Mouse (Mus musculus) heart, embryonic 14.5 days (tissue): ENCODE data around the gene Trim67. TPM values are rescaled to one million over a fixed set of nuclear protein-coding genes. Genes with fewer than 3 reads are reported as not detected.

Experiments used
- ATAC-seq: fragments of 200-750 bp; cut with Nextera tagmentation; 2 replicates; pipeline ENCODE4 v1.8.0; 2017; ENCODE audit warnings: low read depth, moderate TSS enrichment; ENCODE audit not compliant: insufficient number of reproducible peaks, insufficient read depth, low FRiP score
- H3K27ac ChIP-seq, 2 experiments: fragments of 200-500 bp in 1 of 2; fragments of 300-500 bp in 1 of 2; sonication (generic) in 1 of 2; replicated peaks in 1 of 2; 2 replicates each; pipeline ENCODE4 v1.5.1; 2012 to 2014; ENCODE audit warnings: low read depth in 2 of 2, low read length in 2 of 2, control low read depth in 1 of 2, mild to moderate bottlenecking in 1 of 2, mixed read lengths in 1 of 2; ENCODE audit not compliant: control insufficient read depth in 1 of 2, insufficient read depth in 1 of 2
- H3K27me3 ChIP-seq: fragments of 300-500 bp; sonication (generic); 2 replicates; pipeline ENCODE4 v1.6.1; 2014; ENCODE audit warnings: mild to moderate bottlenecking, low read length, control low read depth; ENCODE audit not compliant: control insufficient read depth, insufficient read depth
- H3K36me3 ChIP-seq: fragments of 300-500 bp; sonication (generic); 2 replicates; pipeline ENCODE4 v1.6.1; 2014; ENCODE audit warnings: mild to moderate bottlenecking, control low read depth, low read length, mixed read lengths; ENCODE audit not compliant: control insufficient read depth, insufficient read depth
- H3K4me1 ChIP-seq, 2 experiments: fragments of 200-500 bp in 1 of 2; fragments of 300-500 bp in 1 of 2; sonication (generic) in 1 of 2; 2 replicates each; pipeline ENCODE4 v1.6.1; 2012 to 2014; ENCODE audit warnings: low read length in 2 of 2, control low read depth in 1 of 2, mixed read lengths in 1 of 2; ENCODE audit not compliant: control insufficient read depth in 2 of 2, insufficient read depth in 2 of 2
- H3K4me2 ChIP-seq: fragments of 300-500 bp; sonication (generic); 2 replicates; pipeline ENCODE4 v1.6.1; 2014; ENCODE audit warnings: mild to moderate bottlenecking, low read length
- H3K4me3 ChIP-seq, 2 experiments: fragments of 200-500 bp in 1 of 2; fragments of 300-500 bp in 1 of 2; sonication (generic) in 1 of 2; 2 replicates each; pipeline ENCODE4 v1.5.1; 2012 to 2014; ENCODE audit warnings: low read length in 2 of 2, mild to moderate bottlenecking in 2 of 2, control low read depth in 1 of 2, low read depth in 1 of 2, moderate library complexity in 1 of 2; ENCODE audit not compliant: control insufficient read depth in 1 of 2, insufficient read depth in 1 of 2
- H3K9ac ChIP-seq: fragments of 300-500 bp; sonication (generic); 2 replicates; pipeline ENCODE4 v1.6.1; 2014; ENCODE audit warnings: mild to moderate bottlenecking, low read length
- H3K9me3 ChIP-seq: fragments of 300-500 bp; sonication (generic); 2 replicates; pipeline ENCODE4 v1.6.1; 2016; ENCODE audit warnings: low read length, control low read depth; ENCODE audit not compliant: control insufficient read depth
- WGBS: fragments of 180-500 bp; shearing (Covaris S2); extraction: QIAGEN DNeasy Blood & Tissue Kit; methylation state at CpG from one replicate; pipeline ENCODE4 v1.1.7; 2014; 5-methylcytosine and 5-hydroxymethylcytosine counted together
- polyA plus RNA-seq: library from polyadenylated mRNA; unstranded; fragments of >200 nt; fragmentation: Nextera tagmentation; extraction: Ambion mirVana; gene quantifications from 2 replicates; pipeline ENCODE4 v1.2.1, GENCODE M21; 2014

The Trim67 gene
- polyA plus RNA-seq, 1 experiment from 2014 or later, result 0.22 TPM

DNA sequence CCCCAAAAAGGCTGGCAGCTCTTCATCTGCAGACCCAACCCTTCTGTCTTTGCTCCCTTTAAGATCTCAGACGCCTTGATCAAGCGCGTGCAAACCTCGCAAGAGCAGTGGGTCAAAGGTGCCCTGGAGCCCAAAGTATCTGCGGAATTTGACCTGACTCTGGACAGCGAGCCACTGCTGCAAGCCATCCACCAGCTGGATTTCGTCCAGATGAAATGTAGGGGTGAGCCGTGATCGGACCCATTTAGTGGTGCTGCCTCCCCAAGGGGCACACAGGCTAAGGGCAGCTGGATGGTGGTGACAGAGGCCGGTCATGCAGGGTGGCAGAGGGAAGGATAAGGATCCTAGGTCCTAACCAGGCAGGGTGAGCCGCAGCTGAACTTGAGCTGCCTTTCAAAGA is 27.2 kb downstream of the Trim67 start:
- no peaks in the 10 kb centered on the region for H3K27me3 ChIP-seq
- no peaks in the 10 kb centered on the region for H3K36me3 ChIP-seq
- no peak overlapping the region for H3K9ac ChIP-seq
- no peak overlapping the region for H3K27ac ChIP-seq
- no peak for ATAC-seq
- H3K4me2 ChIP-seq, result no peak overlapping the region
- peaks cover 0 to 4% of the 10 kb centered on the region in 2 experiments; a peak in 1 of 4 replicates for H3K4me1 ChIP-seq
- peaks cover 7% of the 10 kb centered on the region for H3K9me3 ChIP-seq
- H3K4me3 ChIP-seq, result no peak overlapping the region
- WGBS, result 35% methylated on average over 11 of the region's 11 CpGs

DNA sequence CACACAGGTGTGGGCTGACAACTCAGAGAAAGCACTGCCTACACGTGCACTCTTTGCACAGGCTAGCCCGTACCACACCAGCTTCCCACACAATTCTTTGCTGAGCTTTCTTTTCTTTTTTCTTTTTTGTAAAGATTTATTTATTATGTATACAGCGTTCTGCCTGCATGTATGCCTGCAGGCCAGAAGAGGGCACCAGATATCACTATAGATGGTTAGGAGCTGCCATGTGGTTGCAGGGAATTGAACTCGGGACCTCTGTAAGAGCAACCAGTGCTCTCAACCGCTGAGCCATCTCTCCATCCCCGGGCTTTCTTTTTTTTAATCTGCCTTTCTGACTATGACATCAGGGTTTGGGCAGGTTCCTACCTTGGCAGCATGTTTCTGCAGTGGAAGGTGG is 30.6 kb downstream of the Trim67 start:
- no peak for ATAC-seq
- Histone ChIP-seq H3K4me1 (peaks cover 4 to 8% of the 10 kb centered on the region in 2 experiments; a peak in 3 of 4 replicates), H3K27me3 (no peaks in the 10 kb centered on the region), H3K4me3 (no peak overlapping the region), H3K9ac (no peak overlapping the region), H3K9me3 (no peaks in the 10 kb centered on the region), H3K4me2 (no peak overlapping the region), H3K27ac (no peak overlapping the region), H3K36me3 (no peaks in the 10 kb centered on the region)
- 77% methylated on average over 6 of the region's 6 CpGs for WGBS

DNA sequence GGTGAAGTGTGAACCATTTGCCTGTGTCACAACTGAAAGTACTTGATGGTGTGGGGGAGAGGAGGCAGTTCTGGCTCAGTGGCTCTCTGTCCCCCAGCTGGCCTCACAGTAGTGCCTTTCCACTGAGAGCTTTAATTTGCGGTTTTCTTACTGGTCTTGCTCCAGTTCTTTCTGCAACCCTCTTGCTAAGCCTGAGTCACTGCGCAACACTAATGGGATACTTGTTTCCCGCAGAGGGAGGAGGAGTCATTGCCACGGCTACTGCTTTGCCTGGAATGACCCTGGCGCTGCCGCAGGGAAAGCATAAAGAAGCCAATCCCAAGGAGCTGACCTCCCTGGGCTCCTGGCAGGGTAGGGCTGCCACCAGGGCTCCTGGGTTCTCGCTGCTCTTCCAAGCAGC is 33.8 kb downstream of the Trim67 start:
- no peak overlapping the region for H3K9ac ChIP-seq
- H3K27ac ChIP-seq, result no peak overlapping the region
- H3K4me1 ChIP-seq, result peaks cover 4% of the 10 kb centered on the region in 2 experiments; a peak in 3 of 4 replicates
- WGBS, result 35% methylated on average over 7 of the region's 7 CpGs
- H3K9me3 ChIP-seq, result no peaks in the 10 kb centered on the region
- ATAC-seq, result no peak
- no peak overlapping the region for H3K4me2 ChIP-seq
- H3K27me3 ChIP-seq, result no peaks in the 10 kb centered on the region
- no peak overlapping the region for H3K4me3 ChIP-seq
- no peaks in the 10 kb centered on the region for H3K36me3 ChIP-seq

DNA sequence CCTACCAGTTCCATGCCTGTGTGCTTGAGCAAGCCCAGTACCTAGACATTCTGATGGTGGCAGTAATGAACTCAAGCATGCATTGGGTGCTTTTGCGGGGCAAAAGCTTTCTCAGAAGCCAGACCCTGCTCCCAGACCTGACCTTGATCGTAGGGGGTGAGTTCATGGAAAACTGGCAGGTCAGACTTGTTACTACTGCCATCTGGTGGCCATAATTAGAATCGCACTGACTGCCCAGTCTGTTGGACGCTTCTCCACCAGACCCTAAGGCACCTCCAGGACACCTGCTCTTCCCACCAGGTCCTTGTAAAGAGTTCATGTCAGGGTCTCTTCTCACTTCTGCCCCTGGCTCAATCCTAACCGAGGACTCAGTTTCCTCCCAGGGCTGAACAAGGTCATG is 34.5 kb downstream of the Trim67 start:
- ATAC-seq, result no peak
- no peak overlapping the region for H3K27ac ChIP-seq
- WGBS, result 2% methylated on average over 5 of the region's 5 CpGs
- no peak overlapping the region for H3K9ac ChIP-seq
- no peaks in the 10 kb centered on the region for H3K36me3 ChIP-seq
- no peak overlapping the region for H3K4me2 ChIP-seq
- no peaks in the 10 kb centered on the region for H3K9me3 ChIP-seq
- no peaks in the 10 kb centered on the region for H3K27me3 ChIP-seq
- no peak overlapping the region for H3K4me3 ChIP-seq
- H3K4me1 ChIP-seq, result peaks cover 4% of the 10 kb centered on the region in 2 experiments; a peak in 3 of 4 replicates

DNA sequence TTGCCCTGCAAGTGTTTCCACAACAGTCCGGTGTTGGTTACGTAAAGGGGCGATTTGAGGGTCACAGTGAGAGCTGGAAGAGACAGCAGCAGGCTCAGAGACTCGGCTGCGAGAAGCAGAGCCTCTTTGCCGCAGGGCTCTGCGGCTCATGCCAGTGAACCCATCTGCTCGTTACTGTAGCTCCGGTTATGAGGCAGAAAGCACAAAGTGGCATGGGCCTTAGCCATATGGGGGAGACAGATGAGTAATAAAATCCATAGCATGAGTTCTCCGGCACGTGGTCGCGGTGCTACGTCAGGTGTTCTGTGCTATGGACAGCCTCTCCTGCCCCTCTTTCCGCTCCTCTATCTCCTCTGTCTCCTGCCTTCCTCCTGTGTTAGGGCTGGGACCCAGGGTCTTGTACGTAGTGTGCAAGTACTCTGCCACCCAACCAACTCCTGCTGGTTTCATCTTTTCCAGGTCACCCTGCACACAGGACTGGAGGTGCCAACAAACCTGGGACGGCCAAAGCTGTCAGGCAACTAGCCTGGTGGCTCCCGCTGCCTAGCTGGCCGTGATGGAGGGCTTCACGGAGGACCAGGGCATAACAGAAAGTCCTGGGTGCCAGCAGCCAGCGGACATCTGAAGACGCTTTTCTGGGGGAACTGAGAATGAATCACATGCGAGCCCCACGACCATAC is 35.8 kb downstream of the Trim67 start:
- no peak overlapping the region for H3K4me3 ChIP-seq
- H3K36me3 ChIP-seq, result no peaks in the 10 kb centered on the region
- WGBS, result 80% methylated on average over 24 of the region's 24 CpGs
- no peak for ATAC-seq
- peaks cover 11 to 13% of the 10 kb centered on the region in 2 experiments for H3K4me1 ChIP-seq
- no peak overlapping the region for H3K27ac ChIP-seq
- no peak overlapping the region for H3K9ac ChIP-seq
- H3K27me3 ChIP-seq, result no peaks in the 10 kb centered on the region
- H3K9me3 ChIP-seq, result no peaks in the 10 kb centered on the region
- H3K4me2 ChIP-seq, result no peak overlapping the region

DNA sequence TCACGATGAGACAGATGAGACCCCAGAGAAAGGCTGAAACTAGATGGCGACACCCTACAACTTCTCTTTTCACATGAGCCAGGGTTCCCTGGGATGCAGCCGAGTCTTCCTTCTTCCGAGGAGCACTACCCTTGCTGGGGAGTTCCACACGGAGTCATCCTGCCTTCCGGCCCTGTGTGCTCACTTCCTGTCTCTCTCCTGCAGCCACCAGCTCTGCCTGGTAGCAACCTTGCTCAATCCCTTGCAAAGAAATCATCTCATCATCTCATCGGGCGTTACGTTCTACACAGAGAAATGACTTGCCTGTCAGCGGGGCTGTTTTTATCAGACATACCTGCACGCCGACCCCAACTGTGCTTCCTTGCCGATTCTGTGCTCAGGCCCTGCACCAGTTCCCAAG is 37.2 kb downstream of the Trim67 start:
- Histone ChIP-seq H3K27me3 (no peaks in the 10 kb centered on the region), H3K9ac (no peak overlapping the region), H3K4me2 (no peak overlapping the region), H3K9me3 (no peaks in the 10 kb centered on the region), H3K4me3 (no peak overlapping the region), H3K4me1 (peaks cover 16 to 19% of the 10 kb centered on the region in 2 experiments), H3K27ac (no peak overlapping the region), H3K36me3 (no peaks in the 10 kb centered on the region)
- 75% methylated on average over 13 of the region's 13 CpGs for WGBS
- no peak for ATAC-seq

GRCm38 (mm10) chr8:124831531-124831930 is 38.6 kb downstream of the Trim67 start:
- WGBS, result 76% methylated on average over 6 of the region's 6 CpGs
- Histone ChIP-seq H3K9ac (no peak overlapping the region), H3K4me1 (peaks cover 16 to 19% of the 10 kb centered on the region in 2 experiments), H3K4me2 (no peak overlapping the region), H3K9me3 (no peaks in the 10 kb centered on the region), H3K36me3 (no peaks in the 10 kb centered on the region), H3K4me3 (no peak overlapping the region), H3K27me3 (no peaks in the 10 kb centered on the region), H3K27ac (no peak overlapping the region)
- ATAC-seq, result no peak

GRCm38 (mm10) chr8:124831941-124832340 is 39.0 kb downstream of the Trim67 start:
- no peak overlapping the region for H3K4me3 ChIP-seq
- H3K27me3 ChIP-seq, result no peaks in the 10 kb centered on the region
- H3K9ac ChIP-seq, result no peak overlapping the region
- H3K36me3 ChIP-seq, result no peaks in the 10 kb centered on the region
- H3K4me1 ChIP-seq, result peaks cover 16 to 19% of the 10 kb centered on the region in 2 experiments
- 58% methylated on average over 6 of the region's 6 CpGs for WGBS
- no peak overlapping the region for H3K27ac ChIP-seq
- no peak overlapping the region for H3K4me2 ChIP-seq
- H3K9me3 ChIP-seq, result no peaks in the 10 kb centered on the region
- no peak for ATAC-seq
